Mouse (Mus musculus): ENCODE data around the gene Siah2.

DNA sequence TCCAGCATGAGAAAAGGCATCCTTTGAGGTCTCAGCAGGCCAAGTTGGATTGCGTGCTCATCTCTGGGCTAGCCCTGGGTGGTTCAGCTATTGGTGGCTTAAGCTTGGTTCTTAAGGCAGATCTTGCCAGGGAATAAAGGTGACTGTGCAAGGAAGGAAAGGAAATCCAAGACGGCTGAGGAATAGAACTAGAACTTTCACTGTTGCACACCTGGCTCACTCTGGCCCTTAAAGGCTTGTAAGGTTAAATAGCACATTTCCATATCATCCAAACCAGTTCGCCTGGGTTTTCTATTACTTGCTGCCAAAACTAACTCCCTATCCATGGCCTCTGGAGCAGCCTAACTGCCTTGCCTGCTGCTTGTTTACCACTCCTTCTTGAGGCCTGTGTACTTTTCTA is 38.4 kb upstream of the Siah2 start:
- TF ChIP-seq GATA1 (IDR thresholded peaks at IDR 0.05; ENCODE audit: borderline replicate concordance, low read length) (no peak), CTCF (IDR thresholded peaks at IDR 0.05; ENCODE audit: low read depth, low read length) (no peak)

All from G1E (cell line).